ENCODE assay signal across 22 mouse cellular contexts in the genomic region with DNA sequence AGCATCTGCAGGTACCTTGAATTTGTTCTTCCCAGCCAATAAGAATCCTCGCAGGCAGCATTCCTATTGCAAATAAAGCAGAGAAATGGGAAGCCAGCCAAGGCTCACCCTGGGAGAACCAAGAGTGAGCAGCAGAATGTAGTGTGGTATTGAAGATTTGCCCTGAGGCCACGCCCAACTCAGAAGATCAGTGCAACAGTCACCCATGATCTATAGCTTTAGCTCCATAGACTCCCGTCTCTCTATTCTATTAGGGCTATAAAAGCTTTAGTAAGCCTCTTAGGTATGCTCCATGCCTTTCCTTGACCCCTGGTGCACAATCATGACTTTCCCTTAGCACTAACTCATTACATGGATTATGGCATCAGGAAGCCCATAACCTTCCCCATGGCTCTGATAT.
"Had no signal": no experiment of that assay in that cellular context is flagged by ENCODE, and none has a peak within 500 bp of the region (broad histone marks: within the 10 kb centered on the region; RNA-seq: fewer than 3 reads in every experiment).

No protein-coding gene starts in this region.

- H3K9me3 ChIP-seq: heart, embryonic 15.5 days; hindbrain, embryonic 13.5 days; hindbrain, embryonic 15.5 days; kidney, embryonic 15.5 days; limb, embryonic 13.5 days; limb, embryonic 15.5 days had no signal

- H3K27me3 ChIP-seq: heart, embryonic 13.5 days; heart, embryonic 15.5 days; hindbrain, embryonic 13.5 days; hindbrain, embryonic 15.5 days; kidney, embryonic 15.5 days; limb, embryonic 13.5 days; limb, embryonic 15.5 days had no signal

- H3K4me3 ChIP-seq: heart, embryonic 13.5 days; heart, embryonic 15.5 days; hindbrain, embryonic 13.5 days; hindbrain, embryonic 15.5 days; kidney, embryonic 15.5 days; limb, embryonic 13.5 days; limb, embryonic 15.5 days had no signal

- DNase-seq: gastrocnemius, postnatal 14 days; heart, adult 18-20 months; heart, postnatal 14 days; heart, postnatal 36 days; kidney, adult 11 months; kidney, adult 2 months; kidney, adult 9 months; kidney, postnatal 14 days; kidney, postnatal 36 days; layer of hippocampus, postnatal 36 days; left cerebral cortex, postnatal 4 days had no signal

- ATAC-seq: hindbrain, postnatal 0 days; intestine, embryonic 16.5 days had no signal

- H3K27ac ChIP-seq: heart, embryonic 13.5 days; heart, embryonic 15.5 days; hindbrain, embryonic 13.5 days; hindbrain, embryonic 15.5 days; hindbrain, postnatal 0 days; kidney, embryonic 15.5 days; kidney, postnatal 0 days; limb, embryonic 13.5 days; limb, embryonic 15.5 days had no signal

- H3K4me2 ChIP-seq: heart, embryonic 11.5 days; heart, embryonic 13.5 days; heart, embryonic 15.5 days; hindbrain, embryonic 13.5 days; hindbrain, embryonic 15.5 days; kidney, embryonic 15.5 days; limb, embryonic 13.5 days; limb, embryonic 15.5 days had no signal

- H3K36me3 ChIP-seq: heart, embryonic 13.5 days; heart, embryonic 15.5 days; hindbrain, embryonic 13.5 days; hindbrain, embryonic 15.5 days; kidney, embryonic 15.5 days; limb, embryonic 15.5 days had no signal

- H3K9ac ChIP-seq: heart, embryonic 13.5 days; heart, embryonic 15.5 days; hindbrain, embryonic 13.5 days; hindbrain, embryonic 15.5 days; kidney, embryonic 15.5 days; limb, embryonic 13.5 days; limb, embryonic 15.5 days had no signal
